Mouse (Mus musculus) brain, adult 10 weeks (tissue): ENCODE data around the gene Cxcl2. TPM values are rescaled to one million over a fixed set of nuclear protein-coding genes. Genes with fewer than 3 reads are reported as not detected.

ENCODE experiments used
- polyA plus RNA-seq: library from polyadenylated mRNA; stranded (reverse); fragments of 350-450 nt; fragmentation: Illumina TruSeq; extraction: RNeasy Lipid Tissue Mini Kit (QIAGEN cat#74804); gene quantifications from one replicate; pipeline ENCODE4 v1.2.3, GENCODE M21; 2015; ENCODE audit warnings: low read depth, low replicate concordance

The Cxcl2 gene
- not detected for polyA plus RNA-seq

DNA sequence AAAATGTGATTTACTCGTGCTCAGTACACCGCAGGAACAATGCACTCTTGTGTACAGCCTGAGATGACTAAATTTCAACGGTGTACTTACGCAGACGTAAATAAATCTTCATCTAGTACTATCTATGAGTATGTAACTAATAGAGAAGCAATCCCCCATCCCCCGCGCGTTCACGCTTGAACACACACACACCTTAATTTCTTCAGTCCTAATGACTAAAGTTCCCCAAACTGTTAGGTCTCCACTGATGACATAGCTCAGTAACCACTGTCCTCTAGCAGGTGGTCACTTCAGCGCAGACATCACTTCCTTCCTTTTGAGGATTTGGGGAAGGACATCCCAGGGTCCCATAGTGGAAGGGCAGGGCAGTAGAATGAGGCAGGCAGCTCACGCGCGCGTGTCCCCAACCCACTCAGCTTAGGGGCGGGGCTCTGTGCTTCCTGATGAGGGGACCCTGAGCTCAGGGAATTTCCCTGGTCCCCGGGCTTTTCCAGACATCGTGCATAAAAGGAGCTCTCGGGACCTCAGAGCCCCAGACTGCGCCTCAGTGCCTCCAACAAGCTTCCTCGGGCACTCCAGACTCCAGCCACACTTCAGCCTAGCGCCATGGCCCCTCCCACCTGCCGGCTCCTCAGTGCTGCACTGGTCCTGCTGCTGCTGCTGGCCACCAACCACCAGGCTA lies at the start of gene Cxcl2:
Cxcl2 (plus strand) TSS at position 533 of the 682 bp plus-strand sequence.

DNA sequence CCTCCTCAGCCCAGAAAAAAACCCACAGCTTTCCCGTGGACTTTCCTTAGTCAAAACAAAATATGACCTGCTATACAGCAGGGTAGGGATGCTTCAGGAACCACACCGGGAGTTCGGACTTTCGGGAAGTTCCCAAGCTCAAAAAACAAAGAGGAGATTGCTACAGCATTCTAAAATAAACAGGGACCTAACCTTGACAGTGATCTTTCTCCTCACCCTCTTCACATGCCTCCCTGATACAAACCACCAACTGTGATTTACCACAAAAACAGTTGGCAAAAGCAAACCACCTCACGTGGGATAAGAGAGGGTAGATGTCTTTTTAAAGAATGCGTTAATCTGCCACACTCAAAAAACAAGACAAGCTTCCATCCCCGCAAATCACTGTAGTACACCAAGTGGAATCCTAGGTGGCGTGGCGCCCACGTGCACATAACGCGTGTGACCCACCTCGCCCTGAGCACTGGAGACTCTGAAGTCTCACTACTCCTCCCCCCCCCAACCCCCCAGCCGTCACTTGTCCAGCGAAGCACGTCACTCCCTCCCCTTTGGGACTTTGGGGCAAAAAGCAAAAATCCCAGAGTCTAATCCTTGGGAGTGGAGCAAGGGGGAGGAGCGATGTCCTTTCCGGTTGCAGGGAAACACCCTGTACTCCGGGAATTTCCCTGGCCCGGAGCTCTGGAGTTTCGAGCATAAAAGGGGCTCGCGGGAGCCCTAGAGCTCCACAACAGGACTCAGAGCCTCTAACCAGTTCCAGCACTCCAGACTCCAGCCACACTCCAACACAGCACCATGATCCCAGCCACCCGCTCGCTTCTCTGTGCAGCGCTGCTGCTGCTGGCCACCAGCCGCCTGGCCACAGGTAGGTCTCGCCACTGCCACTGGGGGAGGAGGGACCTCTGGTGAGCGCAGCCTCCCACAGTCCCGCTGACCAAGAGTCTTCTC lies 12.9 kb upstream of the Cxcl2 start, which contains the start of gene Cxcl1:
Cxcl1 (plus strand) TSS at position 723 of the 945 bp plus-strand sequence.

DNA sequence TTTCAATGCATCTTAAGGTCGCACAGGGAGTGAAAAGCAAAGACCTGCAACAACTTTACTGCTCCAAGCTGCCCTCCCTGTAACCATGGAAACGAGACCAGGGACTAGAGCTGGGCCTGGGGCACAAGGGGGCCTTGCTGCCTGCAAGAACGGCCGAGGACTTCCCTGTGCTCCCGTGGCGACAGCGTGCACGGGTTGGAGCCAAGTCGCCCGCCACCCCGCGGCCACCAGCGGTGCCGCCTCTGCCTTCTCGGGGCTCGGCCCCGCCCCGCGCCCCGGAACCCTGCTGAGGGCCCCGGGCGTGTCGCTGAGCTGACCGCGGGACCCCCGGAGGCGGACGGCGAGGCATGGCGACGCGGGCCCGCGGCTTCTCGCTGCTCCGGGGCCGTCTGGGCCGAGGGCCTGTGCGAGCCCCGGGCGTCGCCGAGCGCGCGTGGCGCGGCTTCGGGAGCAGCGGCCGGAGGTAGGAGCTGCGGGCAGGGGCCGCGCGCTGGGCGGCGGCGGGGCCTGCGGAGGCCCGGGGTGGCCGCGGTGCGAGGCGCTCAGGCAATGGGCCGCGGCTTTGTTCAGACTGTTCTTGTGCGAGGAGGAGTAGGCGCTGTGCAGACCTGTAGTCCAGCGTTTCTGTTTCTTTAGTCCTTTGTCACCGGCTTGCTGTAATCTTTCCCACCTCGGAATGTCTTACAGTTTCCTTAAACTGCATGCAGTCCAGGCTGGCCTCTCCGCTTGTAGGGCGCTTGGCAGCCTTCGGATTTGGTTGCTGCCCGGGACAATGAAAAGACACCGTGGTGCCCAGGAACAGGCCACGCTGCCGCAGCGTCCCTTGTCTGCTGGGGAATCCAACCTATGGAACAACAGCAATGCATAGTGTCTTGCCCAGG lies 27.5 kb downstream of the Cxcl2 start, which contains the start of gene Mthfd2l:
Mthfd2l (plus strand) TSS at position 147 of the 881 bp plus-strand sequence.

Other genes with a start within 250 kb of the Cxcl2 start
- 0.28 TPM for gene Cxcl5, start 144.5 kb upstream of the Cxcl2 start, polyA plus RNA-seq
- not detected for gene Ppbp, start 135.4 kb upstream of the Cxcl2 start, polyA plus RNA-seq
- gene Pf4, start 131.4 kb upstream of the Cxcl2 start, polyA plus RNA-seq: 3.7 TPM
- not detected for gene Cxcl3, start 117.8 kb upstream of the Cxcl2 start, polyA plus RNA-seq
- not detected for gene Cxcl15, start 109.3 kb upstream of the Cxcl2 start, polyA plus RNA-seq
- not detected for gene Cxcl1, start 12.6 kb upstream of the Cxcl2 start, polyA plus RNA-seq
- gene Mthfd2l, start 27.2 kb downstream of the Cxcl2 start, polyA plus RNA-seq: 16.9 TPM
- gene Epgn, start 123.6 kb downstream of the Cxcl2 start, polyA plus RNA-seq: not detected
- gene Ereg, start 170.8 kb downstream of the Cxcl2 start, polyA plus RNA-seq: not detected
- not detected for gene Areg, start 235.7 kb downstream of the Cxcl2 start, polyA plus RNA-seq